Mouse (Mus musculus): ENCODE results near the gene Elp1.

Gene Elp1

GRCm38 (mm10) chr4:56801907-56802668 is at the start of gene Elp1, which contains the start of gene Fam206a:
TSS of gene Elp1 (minus strand) at chr4:56802331.
TSS of gene Fam206a (plus strand) at chr4:56802345.
- DNase-seq: peak; percentile 96

- no peak for DNase-seq
Observed at GRCm38 (mm10) chr4:56850724-56851123, 48.6 kb upstream of the Elp1 start.

- DNase-seq: no peak
Observed at GRCm38 (mm10) chr4:56848044-56848443, 45.9 kb upstream of the Elp1 start.

GRCm38 (mm10) chr4:56847400-56847799 is 45.3 kb upstream of the Elp1 start:
- no peak for DNase-seq

- no peak for DNase-seq
Observed at GRCm38 (mm10) chr4:56845896-56846533, 43.9 kb upstream of the Elp1 start.

GRCm38 (mm10) chr4:56844911-56845310 is 42.8 kb upstream of the Elp1 start:
- no peak for DNase-seq

- no peak for DNase-seq
Observed at GRCm38 (mm10) chr4:56843963-56844362, 41.8 kb upstream of the Elp1 start.

- DNase-seq: no peak
Observed at GRCm38 (mm10) chr4:56842501-56842900, 40.4 kb upstream of the Elp1 start.

- no peak for DNase-seq
Observed at GRCm38 (mm10) chr4:56840297-56840696, 38.2 kb upstream of the Elp1 start.

GRCm38 (mm10) chr4:56837661-56838060 is 35.5 kb upstream of the Elp1 start:
- no peak for DNase-seq

GRCm38 (mm10) chr4:56831998-56832397 is 29.9 kb upstream of the Elp1 start:
- DNase-seq: no peak

GRCm38 (mm10) chr4:56831013-56831609 is 29.0 kb upstream of the Elp1 start:
- DNase-seq: no peak

- no peak for DNase-seq
Observed at GRCm38 (mm10) chr4:56829511-56829921, 27.4 kb upstream of the Elp1 start.

- no peak for DNase-seq
Observed at GRCm38 (mm10) chr4:56828932-56829331, 26.8 kb upstream of the Elp1 start.

GRCm38 (mm10) chr4:56824231-56824630 is 22.1 kb upstream of the Elp1 start:
- no peak for DNase-seq

GRCm38 (mm10) chr4:56820017-56820550 is 18.0 kb upstream of the Elp1 start:
- no peak for DNase-seq

GRCm38 (mm10) chr4:56815131-56815530 is 13.0 kb upstream of the Elp1 start:
- DNase-seq: no peak

- no peak for DNase-seq
Observed at GRCm38 (mm10) chr4:56812096-56812495, 10.0 kb upstream of the Elp1 start.

GRCm38 (mm10) chr4:56811642-56812041 is 9.5 kb upstream of the Elp1 start:
- no peak for DNase-seq

GRCm38 (mm10) chr4:56809050-56809449 is 6.9 kb upstream of the Elp1 start:
- no peak for DNase-seq

- no peak for DNase-seq
Observed at GRCm38 (mm10) chr4:56802669-56803150, 579 bp upstream of the Elp1 start.

- peak; percentile 17 for DNase-seq
Observed at GRCm38 (mm10) chr4:56791373-56791772, 10.8 kb downstream of the Elp1 start.

- no peak for DNase-seq
Observed at GRCm38 (mm10) chr4:56771065-56771464, 31.1 kb downstream of the Elp1 start.

- no peak for DNase-seq
Observed at GRCm38 (mm10) chr4:56768913-56769312, 33.2 kb downstream of the Elp1 start.

Data from right cerebral cortex, postnatal 14 days (tissue).